Mouse (Mus musculus) intestine, embryonic 15.5 days (tissue): ENCODE measurements at regions not wholly inside any gene's neighbourhood (a gene's known extent, or its start where the extent isn't known, plus 50 kb on each side); places are given as distances from the start of the nearest gene placed in this dataset.
A peak's percentile ranks its signal among the peaks of the same experiment; 100 is the strongest.

Source experiments
- ATAC-seq: fragments of 200-750 bp; cut with Nextera tagmentation; 2 replicates; pipeline ENCODE4 v1.8.0; 2017; ENCODE audit warnings: moderate TSS enrichment, moderate library complexity
- H3K27ac ChIP-seq: fragments of 300-500 bp; sonication (generic); 2 replicates; pipeline ENCODE4 v1.5.1; 2015; ENCODE audit warnings: mild to moderate bottlenecking, inconsistent platforms
- H3K27me3 ChIP-seq: fragments of 300-500 bp; sonication (generic); replicated peaks from 2 replicates; pipeline ENCODE4 v1.6.1; 2015; ENCODE audit warnings: inconsistent platforms
- H3K36me3 ChIP-seq: fragments of 300-500 bp; sonication (generic); 2 replicates; pipeline ENCODE4 v1.6.1; 2015; ENCODE audit warnings: inconsistent platforms
- H3K4me1 ChIP-seq: fragments of 300-500 bp; sonication (generic); replicated peaks from 2 replicates; pipeline ENCODE4 v1.6.1; 2015; ENCODE audit warnings: inconsistent platforms
- H3K4me2 ChIP-seq: fragments of 300-500 bp; sonication (generic); replicated peaks from 2 replicates; pipeline ENCODE4 v1.6.1; 2015; ENCODE audit warnings: mild to moderate bottlenecking, inconsistent platforms
- H3K4me3 ChIP-seq: fragments of 300-500 bp; sonication (generic); replicated peaks from 2 replicates; pipeline ENCODE4 v1.5.1; 2015; ENCODE audit warnings: inconsistent platforms
- H3K9ac ChIP-seq: fragments of 300-500 bp; sonication (generic); 2 replicates; pipeline ENCODE4 v1.6.1; 2015; ENCODE audit warnings: inconsistent platforms
- H3K9me3 ChIP-seq: fragments of 300-500 bp; sonication (generic); 2 replicates; pipeline ENCODE4 v1.6.1; 2016; ENCODE audit warnings: inconsistent platforms
- WGBS: fragments of 180-500 bp; shearing (Covaris S2); methylation state at CpG from one replicate; pipeline ENCODE4 v1.1.7; 2015; 5-methylcytosine and 5-hydroxymethylcytosine counted together

GRCm38 (mm10) chr15:7591486-7591885 is 193.3 kb upstream of the Egflam start:
- no peak for ATAC-seq
- Histone ChIP-seq H3K27ac (no peak overlapping the region), H3K4me3 (no peak overlapping the region), H3K4me1 (no peaks in the 10 kb centered on the region), H3K27me3 (no peaks in the 10 kb centered on the region), H3K36me3 (no peaks in the 10 kb centered on the region), H3K4me2 (no peak overlapping the region), H3K9ac (no peak overlapping the region), H3K9me3 (no peaks in the 10 kb centered on the region)

GRCm38 (mm10) chr15:7597335-7597734 is 199.1 kb upstream of the Egflam start:
- Histone ChIP-seq H3K4me3 (no peak overlapping the region), H3K4me2 (no peak overlapping the region), H3K27me3 (no peaks in the 10 kb centered on the region), H3K27ac (no peak overlapping the region), H3K36me3 (no peaks in the 10 kb centered on the region), H3K9ac (no peak overlapping the region), H3K4me1 (no peaks in the 10 kb centered on the region), H3K9me3 (no peaks in the 10 kb centered on the region)
- WGBS, result 81% methylated on average over 4 of the region's 4 CpGs
- ATAC-seq, result no peak

GRCm38 (mm10) chr15:7597805-7598204 is 199.6 kb upstream of the Egflam start:
- H3K4me1 ChIP-seq, result no peaks in the 10 kb centered on the region
- H3K4me2 ChIP-seq, result no peak overlapping the region
- H3K36me3 ChIP-seq, result no peaks in the 10 kb centered on the region
- ATAC-seq, result no peak
- no peak overlapping the region for H3K27ac ChIP-seq
- H3K4me3 ChIP-seq, result no peak overlapping the region
- H3K9me3 ChIP-seq, result no peaks in the 10 kb centered on the region
- no peaks in the 10 kb centered on the region for H3K27me3 ChIP-seq
- H3K9ac ChIP-seq, result no peak overlapping the region

GRCm38 (mm10) chr15:7601540-7601939 is 203.3 kb upstream of the Egflam start:
- Histone ChIP-seq H3K4me2 (no peak overlapping the region), H3K9me3 (no peaks in the 10 kb centered on the region), H3K4me1 (no peaks in the 10 kb centered on the region), H3K27ac (no peak overlapping the region), H3K4me3 (no peak overlapping the region), H3K36me3 (no peaks in the 10 kb centered on the region), H3K9ac (no peak overlapping the region), H3K27me3 (no peaks in the 10 kb centered on the region)
- ATAC-seq, result no peak
- 86% methylated on average over 2 of the region's 2 CpGs for WGBS

GRCm38 (mm10) chr15:7604847-7605246 is 205.8 kb upstream of the Gdnf start:
- Histone ChIP-seq H3K27ac (no peak overlapping the region), H3K9ac (no peak overlapping the region)
- ATAC-seq, result peak; percentile 93

GRCm38 (mm10) chr15:7617954-7618353 is 192.7 kb upstream of the Gdnf start:
- WGBS, result 35% methylated on average over 2 of the region's 2 CpGs
- H3K4me3 ChIP-seq, result no peak overlapping the region
- H3K9ac ChIP-seq, result no peak overlapping the region
- H3K27ac ChIP-seq, result no peak overlapping the region
- no peaks in the 10 kb centered on the region for H3K36me3 ChIP-seq
- no peaks in the 10 kb centered on the region for H3K9me3 ChIP-seq
- H3K4me1 ChIP-seq, result 0 out of 2 replicates have a peak, but pooled peaks cover 2% of the 10 kb centered on the region
- H3K27me3 ChIP-seq, result no peaks in the 10 kb centered on the region
- H3K4me2 ChIP-seq, result no peak overlapping the region
- peak; percentile 75; the same call in 1 of the 2 replicates for ATAC-seq

More at GRCm38 (mm10) chr15:7604847-7605246, 205.8 kb upstream of the Gdnf start:
- no peaks in the 10 kb centered on the region for H3K36me3 ChIP-seq
- H3K9me3 ChIP-seq, result no peaks in the 10 kb centered on the region
- no peaks in the 10 kb centered on the region for H3K27me3 ChIP-seq
- no peak overlapping the region for H3K4me2 ChIP-seq
- no peaks in the 10 kb centered on the region for H3K4me1 ChIP-seq
- 71% methylated on average over 3 of the region's 3 CpGs for WGBS
- H3K4me3 ChIP-seq, result no peak overlapping the region

- Histone ChIP-seq H3K27me3 (no peaks in the 10 kb centered on the region), H3K9me3 (no peaks in the 10 kb centered on the region), H3K27ac (no peak overlapping the region), H3K4me3 (no peak overlapping the region), H3K4me1 (no peaks in the 10 kb centered on the region), H3K36me3 (no peaks in the 10 kb centered on the region), H3K9ac (no peak overlapping the region), H3K4me2 (no peak overlapping the region)
- WGBS, result 27% methylated on average over 2 of the region's 2 CpGs
- peak; percentile 53; the same call in 1 of the 2 replicates for ATAC-seq
Observed at GRCm38 (mm10) chr15:7623026-7623425, 187.6 kb upstream of the Gdnf start.

- Histone ChIP-seq H3K36me3 (no peaks in the 10 kb centered on the region), H3K4me3 (no peak overlapping the region), H3K27me3 (no peaks in the 10 kb centered on the region), H3K4me1 (0 out of 2 replicates have a peak, but pooled peaks cover 2% of the 10 kb centered on the region), H3K27ac (no peak overlapping the region), H3K9ac (no peak overlapping the region), H3K9me3 (no peaks in the 10 kb centered on the region), H3K4me2 (no peak overlapping the region)
- ATAC-seq, result no peak
- 57% methylated on average over 6 of the region's 6 CpGs for WGBS
Observed at GRCm38 (mm10) chr15:7624689-7625472, 185.8 kb upstream of the Gdnf start.

GRCm38 (mm10) chr15:7629826-7630225 is 180.8 kb upstream of the Gdnf start:
- Histone ChIP-seq H3K27me3 (no peaks in the 10 kb centered on the region), H3K27ac (no peak overlapping the region), H3K36me3 (no peaks in the 10 kb centered on the region), H3K4me2 (no peak overlapping the region), H3K9me3 (no peaks in the 10 kb centered on the region), H3K4me3 (no peak overlapping the region), H3K9ac (no peak overlapping the region), H3K4me1 (0 out of 2 replicates have a peak, but pooled peaks cover 2% of the 10 kb centered on the region)
- ATAC-seq, result no peak
- 55% methylated on average over 4 of the region's 4 CpGs for WGBS

- Histone ChIP-seq H3K4me1 (0 out of 2 replicates have a peak, but pooled peaks cover 3% of the 10 kb centered on the region), H3K4me3 (no peak overlapping the region), H3K27me3 (no peaks in the 10 kb centered on the region), H3K9me3 (no peaks in the 10 kb centered on the region), H3K9ac (no peak overlapping the region), H3K27ac (no peak overlapping the region), H3K36me3 (no peaks in the 10 kb centered on the region), H3K4me2 (no peak overlapping the region)
- 0 out of 2 replicates have a peak, but pooled peaks have one; percentile 20 for ATAC-seq
- 42% methylated on average over 8 of the region's 8 CpGs for WGBS
Observed at GRCm38 (mm10) chr15:7635234-7635633, 175.4 kb upstream of the Gdnf start.

GRCm38 (mm10) chr15:7639444-7639843 is 171.2 kb upstream of the Gdnf start:
- no peak for ATAC-seq
- Histone ChIP-seq H3K4me3 (no peak overlapping the region), H3K9me3 (no peaks in the 10 kb centered on the region), H3K36me3 (no peaks in the 10 kb centered on the region), H3K27me3 (no peaks in the 10 kb centered on the region), H3K9ac (no peak overlapping the region), H3K27ac (peak overlapping the region; percentile 22; the same call in 1 of the 2 replicates), H3K4me2 (no peak overlapping the region), H3K4me1 (0 out of 2 replicates have a peak, but pooled peaks cover 3% of the 10 kb centered on the region)
- WGBS, result 64% methylated on average over 6 of the region's 6 CpGs

GRCm38 (mm10) chr15:7642075-7642474 is 168.6 kb upstream of the Gdnf start:
- Histone ChIP-seq H3K27me3 (no peaks in the 10 kb centered on the region), H3K9me3 (no peaks in the 10 kb centered on the region), H3K4me2 (no peak overlapping the region), H3K36me3 (no peaks in the 10 kb centered on the region), H3K9ac (no peak overlapping the region), H3K4me3 (no peak overlapping the region), H3K27ac (no peak overlapping the region), H3K4me1 (no peaks in the 10 kb centered on the region)
- 72% methylated on average over 2 of the region's 2 CpGs for WGBS
- no peak for ATAC-seq

GRCm38 (mm10) chr15:7650705-7651104 is 159.9 kb upstream of the Gdnf start:
- no peak for ATAC-seq
- 51% methylated on average over 3 of the region's 3 CpGs for WGBS
- no peaks in the 10 kb centered on the region for H3K9me3 ChIP-seq
- H3K27me3 ChIP-seq, result no peaks in the 10 kb centered on the region
- no peak overlapping the region for H3K4me3 ChIP-seq
- no peaks in the 10 kb centered on the region for H3K4me1 ChIP-seq
- H3K4me2 ChIP-seq, result no peak overlapping the region
- no peaks in the 10 kb centered on the region for H3K36me3 ChIP-seq
- no peak overlapping the region for H3K9ac ChIP-seq
- H3K27ac ChIP-seq, result no peak overlapping the region
